Mouse (Mus musculus) bone marrow macrophage, adult 2 months (primary cell): ENCODE data around the gene Glrx.

Experiments
- CTCF ChIP-seq: IDR thresholded peaks from 2 replicates; pipeline ENCODE4 v1.5.1; 2012; ENCODE audit warnings: low read depth, mild to moderate bottlenecking, low read length, moderate library complexity
- POLR2A ChIP-seq: IDR thresholded peaks from 2 replicates; pipeline ENCODE4 v1.6.1; 2012; ENCODE audit warnings: mild to moderate bottlenecking, low read depth, low read length, borderline replicate concordance

- TF ChIP-seq CTCF, result no peak
- TF ChIP-seq POLR2A, result no peak
These were observed 5.3 kb downstream of the Glrx start for GRCm38 (mm10) chr13:75844833-75845518.
